Mouse (Mus musculus): ENCODE results near the gene Tnf. TPM values are rescaled to one million over a fixed set of nuclear protein-coding genes. Genes with fewer than 3 reads are reported as not detected.
"Not testable (repeated sequence)": the region's sequence is repeated elsewhere in the genome, so short reads cannot be mapped to it uniquely, and the experiment has no call there.

Tnf gene
- total RNA-seq, 2 experiments from 2014 or later, result not detected

DNA sequence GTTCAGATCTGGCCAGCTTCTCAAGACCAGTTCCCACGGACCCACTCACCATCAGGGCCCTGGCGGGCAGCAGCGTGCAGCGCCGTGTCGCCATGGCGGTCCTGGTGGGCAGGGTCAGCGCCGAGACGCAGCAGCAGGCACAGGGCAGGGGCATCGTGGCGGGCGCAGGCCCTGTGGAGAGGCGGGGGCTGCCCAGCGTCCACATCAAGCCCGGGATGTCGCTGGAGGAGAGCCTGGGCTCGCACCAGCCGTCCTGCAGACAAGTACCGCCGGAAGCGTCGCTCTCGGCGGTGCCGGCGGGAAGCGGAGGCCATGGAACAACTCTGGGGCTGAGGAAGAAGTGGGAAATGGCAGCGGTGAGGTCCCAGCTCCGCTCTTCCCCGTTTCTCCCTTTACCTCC, 33.1 kb upstream of the Tnf start:
- DNase-seq (ENCODE audit: low spot score in 2 of 2), result no peak

DNA sequence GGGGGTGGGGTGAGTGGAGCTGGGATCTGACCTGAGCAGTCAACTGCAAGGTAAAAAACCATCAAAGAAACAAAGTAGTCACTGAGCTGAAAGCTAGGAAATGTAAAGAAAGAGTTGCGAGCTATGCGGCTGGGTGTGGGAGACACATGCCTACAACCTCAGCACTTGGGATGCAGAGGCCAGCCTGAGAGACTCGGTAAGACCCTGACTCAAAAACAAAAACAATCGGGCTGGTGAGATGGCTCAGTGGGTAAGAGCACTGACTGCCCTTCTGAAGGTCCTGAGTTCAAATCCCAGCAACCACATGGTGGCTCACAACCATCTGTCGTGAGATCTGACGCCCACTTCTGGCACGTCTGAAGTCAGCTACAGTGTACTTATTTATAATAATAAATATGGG, 32.3 kb upstream of the Tnf start:
- DNase-seq (ENCODE audit: low spot score in 2 of 2), result not testable (repeated sequence)

DNA sequence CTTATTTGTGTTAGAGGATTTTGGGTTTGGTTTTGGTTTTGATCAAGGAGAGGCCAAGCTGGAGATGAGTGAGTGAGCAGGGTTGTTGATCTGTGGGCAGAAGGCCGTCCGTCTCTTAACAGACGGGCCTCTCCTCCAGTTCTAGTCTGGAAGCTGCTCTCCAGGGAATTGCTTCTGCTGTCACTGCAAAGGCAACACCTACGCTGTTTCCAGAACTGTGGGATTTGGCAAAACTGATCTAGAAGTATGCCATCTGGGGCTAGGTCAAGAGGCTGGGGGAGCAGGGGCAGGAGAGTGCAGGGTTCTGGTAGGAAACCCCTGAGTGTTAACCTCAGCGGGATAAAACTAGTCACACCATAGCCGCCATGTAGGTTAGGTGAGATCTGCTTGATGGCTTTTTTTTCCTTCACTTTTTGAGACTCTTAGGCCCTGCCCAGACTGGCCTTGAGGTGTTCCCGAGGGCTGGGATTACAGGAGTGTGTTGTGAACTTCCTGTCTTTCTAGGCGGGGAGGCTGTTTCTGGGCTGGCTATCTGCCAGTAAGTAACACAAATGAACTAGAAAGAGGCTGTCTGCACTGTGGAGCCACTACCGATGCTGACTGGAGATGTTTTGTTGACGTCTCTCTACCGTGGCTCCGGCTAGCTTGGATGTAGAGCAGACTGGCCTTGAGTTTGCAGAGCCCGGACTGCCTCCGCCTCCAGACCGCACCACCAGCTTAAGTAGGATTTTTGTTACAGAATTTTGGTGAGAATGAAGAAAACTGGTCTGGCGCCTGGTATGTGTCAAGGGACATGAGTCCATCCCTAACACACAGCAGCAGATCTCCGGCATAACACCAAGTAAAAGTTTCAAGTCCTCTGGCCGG, 31.5 kb upstream of the Tnf start, which contains the start of gene Atp6v1g2:
Atp6v1g2 (plus strand) TSS at position 547 of the 867 bp plus-strand sequence.
- DNase-seq (ENCODE audit: low spot score in 2 of 2), result no peak

DNA sequence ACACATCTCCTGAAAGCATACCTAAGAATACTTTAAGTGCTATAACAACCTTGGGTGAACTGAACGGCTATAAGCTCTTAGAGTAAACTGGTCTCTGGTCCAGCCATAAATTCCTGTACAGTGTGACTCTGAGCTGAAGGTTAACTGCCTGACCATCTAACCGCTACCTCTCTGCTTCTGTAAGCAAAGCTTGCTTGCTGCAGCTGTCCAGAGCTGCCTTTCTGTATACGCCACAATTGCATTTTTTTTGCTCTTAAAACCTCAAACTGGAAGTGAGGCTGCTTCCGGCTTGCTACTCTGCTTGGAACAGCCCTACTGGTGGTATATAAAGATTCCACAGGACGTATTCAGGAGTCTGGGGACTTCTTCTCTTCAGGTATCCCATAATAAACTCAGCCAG, 30.9 kb upstream of the Tnf start:
- DNase-seq (ENCODE audit: low spot score in 2 of 2), result no peak

DNA sequence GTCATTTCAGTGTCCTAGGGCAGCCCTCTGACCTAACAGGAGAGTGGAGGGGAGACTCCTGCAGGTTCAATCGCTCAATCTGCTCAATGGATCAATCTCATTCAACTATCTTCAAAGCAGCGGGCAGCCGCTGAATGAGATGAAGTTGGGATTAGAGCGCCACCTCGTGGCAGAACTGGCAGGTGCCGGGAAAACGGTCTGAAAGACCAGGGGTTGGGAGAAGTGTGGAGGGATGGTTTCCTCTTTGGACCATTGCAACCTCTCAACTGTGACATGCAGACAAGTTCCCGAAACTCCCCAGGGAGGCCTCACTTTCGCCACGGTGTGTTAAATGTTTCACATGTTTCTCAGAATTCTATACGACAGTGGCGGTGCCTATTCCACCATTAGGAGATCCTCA, 30.2 kb upstream of the Tnf start:
- peak; percentile 84 to 90 for DNase-seq (ENCODE audit: low spot score in 2 of 2)

DNA sequence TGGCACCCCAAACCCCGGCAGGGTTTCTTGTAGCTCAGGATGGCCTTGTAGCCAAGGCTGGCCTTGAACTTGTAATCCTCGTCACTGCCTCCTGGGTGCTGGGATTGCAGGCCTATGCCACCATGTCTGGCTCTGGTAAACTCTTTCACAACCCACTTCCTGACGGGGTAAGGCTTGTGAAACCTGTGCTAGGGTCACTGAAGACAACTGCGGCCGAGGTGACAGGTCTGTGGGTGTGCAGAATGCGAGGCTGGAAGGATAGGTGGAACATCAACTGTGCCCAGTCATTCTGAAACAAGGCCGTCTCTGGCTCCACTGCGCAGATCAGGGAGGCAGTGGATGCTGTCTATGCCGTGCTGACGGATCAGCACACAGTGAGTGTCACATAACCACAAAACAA, 29.2 kb upstream of the Tnf start:
- no peak for DNase-seq (ENCODE audit: low spot score in 2 of 2)

DNA sequence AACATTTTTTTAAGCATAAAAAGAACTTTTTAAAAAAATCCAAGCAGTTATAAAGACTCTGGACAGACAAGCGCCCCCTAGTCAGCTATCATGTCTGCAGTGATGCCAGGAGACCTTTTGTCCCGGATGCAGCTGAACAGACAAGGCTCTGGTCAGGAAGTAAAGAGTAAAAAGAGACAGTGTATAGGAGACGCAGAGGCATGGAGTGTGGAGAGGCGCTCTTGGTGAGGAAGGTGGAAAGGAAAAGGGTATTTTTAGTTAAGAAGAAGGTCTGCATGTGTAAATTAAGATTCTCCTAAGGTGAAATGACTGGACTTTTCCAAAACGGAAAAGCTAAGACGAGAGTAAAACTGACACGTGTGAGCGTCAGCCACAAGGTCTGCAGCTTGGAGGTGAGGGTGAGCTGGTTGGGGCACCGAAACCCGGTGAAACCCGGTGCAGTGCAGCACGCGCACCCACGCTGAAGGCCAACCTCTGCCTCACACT, 24.8 kb upstream of the Tnf start:
- no peak for DNase-seq (ENCODE audit: low spot score in 2 of 2)

DNA sequence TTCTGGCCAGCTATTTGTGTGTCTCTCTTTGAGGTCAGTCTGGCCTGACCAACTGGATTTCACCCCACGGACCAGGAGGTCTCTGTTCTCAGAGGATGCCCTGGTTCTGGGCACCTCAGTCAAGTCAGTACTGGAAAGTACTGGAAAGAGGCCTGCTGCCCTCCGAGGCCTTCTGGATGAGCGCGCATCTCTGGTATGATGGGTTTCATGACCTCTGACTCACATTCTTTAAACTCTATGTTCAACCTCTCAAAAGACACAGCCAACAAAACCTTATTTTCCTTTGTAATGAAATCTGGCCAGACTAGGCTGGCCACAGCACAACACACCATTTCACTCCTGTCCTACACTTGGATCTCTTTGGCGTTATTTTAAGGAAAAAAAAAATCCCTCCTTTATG, 23.6 kb upstream of the Tnf start:
- no peak for DNase-seq (ENCODE audit: low spot score in 2 of 2)

DNA sequence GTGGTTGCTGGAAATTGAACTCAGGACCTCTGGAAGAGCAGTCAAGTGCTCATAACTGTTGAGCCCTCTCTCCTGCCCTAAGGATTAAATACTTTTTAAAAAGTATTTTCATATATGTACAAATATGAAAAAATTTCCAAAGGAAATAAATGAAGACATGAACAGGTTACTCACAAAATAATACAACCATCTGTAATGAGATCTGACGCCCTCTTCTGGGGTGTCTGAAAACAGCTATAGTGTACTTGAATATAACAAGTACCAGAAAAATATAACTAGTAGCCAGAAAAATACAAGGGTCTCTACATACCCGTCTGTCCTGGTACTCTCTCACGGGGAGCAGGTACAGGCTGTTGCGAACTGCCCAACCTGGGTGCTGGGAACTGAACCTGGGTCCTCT, 22.8 kb upstream of the Tnf start:
- no peak for DNase-seq (ENCODE audit: low spot score in 2 of 2)

DNA sequence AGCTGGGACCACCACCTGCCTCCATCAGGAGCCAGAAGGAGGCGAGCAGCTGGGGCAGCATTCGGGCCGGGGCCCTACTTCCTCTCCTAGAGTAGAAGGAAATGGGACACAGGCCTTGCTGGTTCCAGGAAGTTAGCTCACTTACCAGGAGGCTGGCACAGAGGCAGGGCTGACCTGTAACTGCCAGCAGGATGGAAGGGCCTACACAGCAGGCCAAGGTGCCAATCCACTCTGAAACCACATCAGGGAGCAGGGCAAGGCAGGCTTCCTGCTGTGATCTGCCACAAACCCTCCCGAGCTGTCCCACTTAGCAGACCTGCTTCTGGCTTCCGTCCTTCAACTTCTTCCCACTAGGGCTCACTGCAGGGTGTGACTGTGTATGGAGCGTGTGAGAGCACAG, 20.5 kb upstream of the Tnf start:
- no peak for DNase-seq (ENCODE audit: low spot score in 2 of 2)

DNA sequence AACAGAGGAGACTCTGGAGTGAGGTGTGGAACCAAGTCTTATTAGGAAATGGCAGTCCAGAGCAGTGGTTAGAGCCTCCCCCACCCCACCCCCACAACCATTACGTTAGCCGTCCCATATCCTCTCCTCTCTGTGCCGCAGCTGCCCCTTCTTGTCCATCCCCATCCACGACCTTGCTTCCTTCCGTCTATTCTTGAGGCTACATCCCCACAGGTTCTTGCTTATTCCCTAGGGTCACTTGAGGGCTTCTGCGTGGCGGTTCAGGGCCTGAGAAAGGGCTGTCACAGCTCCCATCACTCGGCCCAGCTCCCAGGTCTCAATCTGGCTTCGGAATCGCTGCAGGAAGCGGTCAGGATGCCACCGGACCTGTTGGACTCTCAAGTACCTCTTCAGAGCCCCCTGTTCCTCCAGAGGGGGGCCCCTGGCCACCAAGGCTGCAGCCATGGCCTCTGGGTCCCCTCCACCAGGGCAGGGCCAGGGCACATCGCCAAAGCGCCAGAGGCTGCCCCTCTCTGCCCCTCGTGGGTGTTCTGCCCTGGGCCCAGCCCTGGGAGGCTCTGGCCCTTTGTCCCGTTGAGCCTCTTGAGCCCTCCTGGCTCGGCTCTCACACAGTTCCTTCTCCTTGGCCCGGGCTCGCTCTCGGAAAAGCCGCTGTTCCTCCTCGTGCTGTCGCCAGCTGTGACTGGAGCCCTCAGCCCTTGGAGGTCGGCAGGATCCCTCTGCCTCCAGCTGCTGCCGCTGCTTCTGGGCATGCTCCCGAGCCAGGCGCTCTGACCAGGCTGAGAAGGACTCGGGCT, 18.5 kb upstream of the Tnf start, which contains the start of gene Gm16181:
Gm16181 (plus strand) TSS at position 679 of the 797 bp plus-strand sequence.
- DNase-seq (ENCODE audit: low spot score in 2 of 2), result no peak

DNA sequence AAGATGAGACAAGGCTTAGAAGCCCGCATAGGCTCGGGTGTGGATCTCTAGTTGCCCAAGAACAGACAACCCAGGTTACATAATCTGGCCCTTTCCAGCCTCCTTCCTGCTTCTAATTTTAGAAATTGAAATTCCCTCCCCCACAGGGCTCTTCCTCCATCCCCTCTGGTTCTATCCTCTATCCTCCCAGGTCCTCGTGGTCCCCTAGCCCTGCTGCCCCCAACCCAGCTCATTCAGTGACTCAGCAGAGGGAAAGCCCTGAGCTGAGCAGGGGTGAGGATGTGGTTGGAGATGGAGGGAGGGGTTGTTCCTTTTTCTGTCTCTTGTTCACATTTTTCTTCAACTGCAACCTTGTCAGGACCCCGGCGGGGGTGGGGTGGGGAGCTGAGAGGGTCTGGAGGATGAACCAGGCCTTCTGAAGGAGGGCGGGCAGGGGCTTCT, 17.8 kb upstream of the Tnf start:
- DNase-seq (ENCODE audit: low spot score in 2 of 2), result no peak

DNA sequence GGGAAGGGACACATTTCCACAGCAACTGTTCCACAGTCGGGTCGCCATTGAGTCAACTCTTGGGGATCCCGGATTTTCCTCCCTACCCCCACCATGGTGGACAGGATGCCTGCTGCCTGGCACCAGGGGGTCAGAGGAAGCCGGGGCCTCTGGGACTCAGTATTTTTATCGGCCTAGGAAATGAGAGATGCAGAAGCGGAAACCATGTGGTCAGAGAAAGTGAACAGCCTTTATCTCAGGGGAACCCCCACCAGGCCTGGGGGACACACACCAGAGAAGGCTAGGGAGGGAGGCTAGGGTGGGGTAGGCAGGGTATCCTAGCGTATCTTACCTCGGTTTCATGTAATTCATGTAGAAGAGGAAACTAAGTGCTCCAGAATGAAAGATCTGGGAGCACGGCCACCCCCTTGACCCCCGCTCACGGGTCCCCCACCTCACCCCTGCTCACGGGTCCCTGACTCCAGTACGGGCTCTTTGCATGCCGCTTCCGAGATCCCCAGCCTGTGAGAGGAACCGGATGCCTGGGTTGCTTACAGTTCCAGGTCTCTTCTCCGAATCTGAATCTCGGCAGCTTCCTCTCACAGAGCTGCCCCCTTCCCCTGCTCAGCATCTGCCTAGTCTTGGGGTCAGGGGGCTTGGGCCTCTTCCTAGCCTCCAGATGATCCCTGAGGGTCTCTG, 16.8 kb upstream of the Tnf start:
- DNase-seq (ENCODE audit: low spot score in 2 of 2), result no peak

DNA sequence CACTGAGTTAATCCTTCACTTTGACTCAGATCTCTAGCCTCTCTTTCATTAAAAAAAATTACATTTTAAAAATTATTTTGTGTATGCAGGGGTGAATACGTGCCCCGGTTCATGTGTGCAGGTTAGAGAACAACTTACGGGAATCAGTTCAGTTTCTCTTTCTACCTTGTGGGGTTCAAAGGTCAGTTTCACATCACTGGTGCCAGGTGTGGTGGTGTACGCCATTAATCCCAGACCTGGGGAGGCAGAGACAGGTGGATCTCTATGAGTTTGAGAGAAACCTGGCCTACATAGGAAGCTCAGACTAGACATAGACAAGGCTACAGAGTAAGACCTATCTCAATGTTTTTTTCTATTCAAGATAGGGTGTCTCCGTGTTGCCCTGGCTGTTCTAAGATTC, 11.3 kb upstream of the Tnf start:
- DNase-seq (ENCODE audit: low spot score in 2 of 2), result no peak

DNA sequence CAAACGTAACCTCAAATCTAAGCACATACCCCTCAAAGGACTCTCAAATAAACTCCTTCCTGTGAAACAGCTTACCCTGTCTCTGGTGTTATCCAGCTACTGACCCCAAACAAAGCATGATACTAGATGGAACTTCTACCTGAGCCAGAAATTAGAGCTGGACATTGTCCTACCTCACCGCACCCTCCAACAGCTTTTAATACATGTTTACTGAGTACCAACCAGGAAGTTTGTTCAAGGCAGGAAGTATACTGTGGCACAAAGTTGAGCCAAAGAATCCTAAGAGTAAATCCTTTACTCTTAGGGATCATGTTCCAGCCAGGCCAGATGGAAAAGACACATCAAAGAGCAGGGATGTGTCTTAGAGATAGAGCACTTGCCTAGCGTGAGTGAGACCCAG, 8.8 kb upstream of the Tnf start:
- no peak for DNase-seq (ENCODE audit: low spot score in 2 of 2)

DNA sequence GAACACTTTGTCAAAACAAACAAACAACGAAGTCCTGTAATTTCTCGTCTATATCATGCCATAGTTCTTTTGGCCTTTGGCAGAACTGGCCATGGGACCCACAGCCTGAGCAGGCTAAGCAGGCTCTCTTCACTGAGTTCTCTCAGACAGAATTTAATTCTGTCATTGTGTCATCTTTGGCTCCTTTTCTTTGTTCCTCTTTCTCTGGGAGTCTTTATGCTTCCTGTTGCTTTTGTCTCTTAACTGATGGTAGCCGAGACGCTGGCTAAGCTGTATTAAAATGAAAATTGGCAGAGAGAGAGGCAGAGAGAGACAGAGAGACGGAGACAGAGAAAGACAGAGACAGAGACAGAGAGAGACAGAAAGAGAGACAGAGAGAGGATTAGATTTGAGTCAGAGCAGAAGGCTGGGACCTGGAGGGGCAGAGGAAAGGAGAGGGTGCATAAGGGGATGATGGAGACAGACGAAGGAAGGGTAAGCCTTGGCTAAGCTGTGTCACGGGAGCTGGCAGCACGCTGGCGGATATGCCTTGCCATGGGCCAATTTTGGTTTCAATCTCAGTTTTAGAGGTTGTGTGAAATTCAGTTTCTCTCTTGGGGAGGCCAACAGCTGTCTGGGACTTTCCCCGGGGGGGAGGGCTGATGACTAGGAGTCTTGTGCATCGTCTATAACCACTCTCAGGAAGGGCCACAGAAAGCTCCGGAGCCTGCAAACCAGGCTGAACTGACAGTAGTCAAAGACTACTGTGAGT, 8.2 kb upstream of the Tnf start:
- DNase-seq (ENCODE audit: low spot score in 2 of 2), result no peak

DNA sequence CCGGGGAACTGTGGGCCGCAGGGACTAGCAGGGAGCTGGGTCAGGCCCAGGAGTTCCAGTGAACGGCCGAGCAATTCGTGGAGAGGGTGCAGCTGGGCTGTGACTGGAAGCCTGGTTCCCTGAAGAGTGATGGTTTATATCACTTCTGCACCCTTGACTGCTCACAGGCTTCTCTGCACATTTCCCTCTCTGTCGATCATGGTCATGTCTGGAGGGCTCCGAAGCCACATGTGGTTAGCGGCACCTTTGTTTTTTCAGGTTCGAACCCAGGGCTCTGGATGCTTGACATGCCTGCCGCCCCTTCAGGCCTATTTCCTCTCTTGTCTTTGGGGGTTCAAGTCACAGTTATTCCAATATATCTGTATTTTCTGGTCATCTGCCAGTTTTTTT, 3.6 kb upstream of the Tnf start:
- no peak for DNase-seq (ENCODE audit: low spot score in 2 of 2)

DNA sequence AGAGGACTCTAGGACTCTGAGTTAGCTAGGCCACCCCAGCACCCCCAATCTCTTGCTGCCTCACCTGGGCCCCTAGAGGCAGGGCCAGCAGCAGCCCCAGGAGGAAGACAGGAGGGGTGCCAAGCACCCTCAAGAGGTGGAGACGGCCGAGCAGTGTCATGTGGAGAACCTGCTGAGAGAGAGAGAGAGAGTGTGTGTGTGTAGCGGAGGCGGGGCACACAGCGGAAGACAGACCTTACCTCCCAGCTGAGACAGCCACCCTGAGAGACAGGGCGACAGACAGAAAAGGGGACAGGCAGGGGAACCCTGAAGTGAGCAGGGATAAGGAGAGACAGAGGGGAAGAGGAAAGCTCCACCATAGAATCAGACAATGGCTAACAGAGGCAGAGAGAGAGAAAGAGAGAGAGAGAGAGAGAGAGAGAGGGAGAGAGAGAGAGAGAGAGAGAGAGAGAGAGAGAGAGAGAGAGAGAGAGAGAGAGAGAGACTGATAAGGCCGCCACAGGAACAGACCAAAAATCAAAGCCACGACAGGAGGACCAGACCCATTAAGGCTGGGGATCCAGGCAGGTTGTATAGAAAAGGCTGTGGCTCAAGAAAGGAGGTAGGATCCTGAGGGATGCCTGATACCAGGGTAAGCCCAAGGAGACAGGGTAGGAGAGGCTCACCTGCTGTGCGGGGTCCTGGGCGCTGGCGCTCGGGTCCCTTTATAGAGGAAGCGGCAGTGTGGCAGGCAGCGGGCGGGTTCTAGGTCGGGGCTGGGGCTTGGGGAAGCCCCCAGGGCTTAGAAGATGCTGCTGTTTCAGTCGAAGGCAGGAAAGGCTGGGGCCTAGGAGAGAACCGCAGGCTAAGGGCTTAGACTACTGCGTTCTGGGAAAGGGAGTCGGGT, 2.9 kb upstream of the Tnf start, which contains the start of gene Lta:
Lta (minus strand) TSS at position 858 of the 886 bp plus-strand sequence.
- DNase-seq (ENCODE audit: low spot score in 2 of 2), result no peak

DNA sequence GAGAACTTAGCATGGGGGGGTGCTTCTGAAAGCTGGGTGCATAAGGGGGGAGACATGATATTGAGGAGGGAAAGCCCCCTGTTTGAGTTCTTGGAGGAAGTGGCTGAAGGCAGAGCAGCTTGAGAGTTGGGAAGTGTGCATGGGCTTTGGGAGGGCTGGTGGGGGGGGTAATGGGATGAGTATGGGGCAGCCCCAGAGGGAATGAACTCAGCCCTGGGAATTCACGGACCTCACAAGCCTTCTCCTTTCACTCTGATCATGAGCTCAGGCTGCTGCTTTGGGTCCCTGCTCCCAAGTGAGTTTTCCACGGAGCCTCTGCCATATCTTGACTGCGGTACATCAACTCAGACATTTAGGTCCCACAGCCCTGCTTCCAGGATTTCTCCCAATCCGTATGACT, 635 bp upstream of the Tnf start:
- no peak for DNase-seq (ENCODE audit: low spot score in 2 of 2)

DNA sequence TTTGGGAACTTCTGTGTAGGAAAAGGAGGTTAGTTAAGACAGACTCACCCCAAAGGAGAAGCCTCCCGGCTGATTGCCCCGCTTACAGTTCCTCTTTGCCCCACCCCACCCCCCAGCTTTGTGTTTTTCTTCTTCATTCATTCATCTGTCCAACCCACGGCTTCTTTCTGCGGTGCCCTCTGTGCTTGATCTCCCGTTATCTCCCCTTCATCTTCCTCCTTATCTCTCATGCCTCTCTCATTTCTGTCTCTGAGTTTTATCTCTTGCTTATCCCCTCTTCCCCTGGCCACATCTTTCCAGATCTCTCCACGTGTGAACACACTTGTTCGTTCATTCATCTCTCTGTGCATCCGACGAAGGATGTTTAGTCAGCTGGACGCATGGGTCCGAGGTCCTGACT, 679 bp downstream of the Tnf start:
- DNase-seq (ENCODE audit: low spot score in 2 of 2), result no peak

All from left cerebral cortex, adult 18-20 months (tissue).